In the genomic region with DNA sequence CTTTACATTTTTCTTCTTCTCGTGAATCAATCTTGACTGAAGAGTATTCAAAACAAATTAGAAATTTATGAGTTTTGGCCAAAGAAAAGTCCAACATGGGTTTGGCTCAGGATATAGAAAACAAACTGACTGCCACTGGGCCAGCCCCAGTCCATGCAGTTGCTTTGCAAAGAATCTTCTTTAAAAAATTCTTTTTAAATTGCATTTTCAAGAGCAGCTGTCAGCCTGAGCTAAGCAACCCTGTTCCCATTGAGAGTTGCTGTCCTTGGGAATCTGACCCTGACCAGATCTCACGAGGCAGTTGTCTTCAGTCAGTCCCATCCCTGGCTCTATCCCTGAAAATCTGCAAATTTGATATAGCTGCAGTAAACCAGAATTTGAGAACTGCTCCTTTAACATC, we compare ENCODE assay signal across 32 mouse cellular contexts. TPM values are rescaled to one million over a fixed set of nuclear protein-coding genes. Genes with fewer than 3 reads are reported as not detected.
DNase-seq lines count a peak whose midpoint lies in the region; ATAC-seq and TF ChIP-seq lines count a peak whose summit lies in the region.
"Had no signal": no experiment of that assay in that cellular context is flagged by ENCODE, and none has a peak within 500 bp of the region (broad histone marks: within the 10 kb centered on the region; RNA-seq: fewer than 3 reads in every experiment).

No protein-coding gene starts in this region.

- ATAC-seq in stomach, embryonic 15.5 days (ENCODE audit: insufficient read depth, low FRiP score, low read depth): peak; percentile 50; the same call in 1 of the 2 replicates
- no peak for ATAC-seq in forebrain, postnatal 0 days
- ATAC-seq: inflammation-experienced regulatory T-cells, adult 6 months; liver, embryonic 12.5 days; liver, postnatal 0 days had no signal

- no peaks in the 10 kb centered on the region for H3K27me3 ChIP-seq in stomach, embryonic 15.5 days (replicated peaks)
- no peaks in the 10 kb centered on the region for H3K27me3 ChIP-seq in forebrain, postnatal 0 days (ENCODE audit: insufficient read depth, low read length)
- H3K27me3 ChIP-seq: embryonic facial prominence, embryonic 15.5 days; forebrain, embryonic 12.5 days; hindbrain, embryonic 15.5 days; liver, embryonic 12.5 days; neural tube, embryonic 12.5 days had no signal

- H3K4me3 ChIP-seq in stomach, embryonic 15.5 days (replicated peaks): no peak overlapping the region
- no peak overlapping the region for H3K4me3 ChIP-seq in forebrain, postnatal 0 days (ENCODE audit: low read depth, low read length)
- H3K4me3 ChIP-seq: embryonic facial prominence, embryonic 10.5 days; embryonic facial prominence, embryonic 15.5 days; forebrain, embryonic 12.5 days; hindbrain, embryonic 10.5 days; hindbrain, embryonic 15.5 days; liver, embryonic 12.5 days; midbrain, embryonic 10.5 days; myocyte; neural tube, embryonic 12.5 days had no signal

- no peak overlapping the region for H3K27ac ChIP-seq in stomach, embryonic 15.5 days
- H3K27ac ChIP-seq in forebrain, postnatal 0 days (ENCODE audit: low read depth, low read length): no peak overlapping the region
- H3K27ac ChIP-seq: embryonic facial prominence, embryonic 10.5 days; embryonic facial prominence, embryonic 15.5 days; forebrain, embryonic 12.5 days; hindbrain, embryonic 10.5 days; hindbrain, embryonic 15.5 days; liver, embryonic 12.5 days; midbrain, embryonic 10.5 days; neural tube, embryonic 12.5 days had no signal

- peak; percentile 11 for DNase-seq in adrenal gland, adult 8-10 months
- no peak for DNase-seq in adrenal gland, postnatal 25 days
- DNase-seq in kidney, postnatal 14 days: peak; percentile 21
- no peak for DNase-seq in kidney, postnatal 25 days
- peak; percentile 16 for DNase-seq in ovary, adult 18-20 months (ENCODE audit: low spot score)
- DNase-seq in ovary, postnatal 14 days (ENCODE audit: low spot score): no peak
- no peak for DNase-seq in forebrain, postnatal 0 days
- DNase-seq: cerebellum, adult 8-10 months; cerebellum, postnatal 25 days; gastrocnemius, postnatal 10 days; heart, postnatal 14 days; layer of hippocampus, postnatal 36 days; left cerebral cortex, postnatal 4 days; liver, postnatal 0 days; lung, postnatal 10 days; thymus, adult 2 months; thymus, postnatal 4 days had no signal

- H3K4me1 ChIP-seq in stomach, embryonic 15.5 days: no peaks in the 10 kb centered on the region
- H3K4me1 ChIP-seq in forebrain, postnatal 0 days (ENCODE audit: insufficient read depth): no peaks in the 10 kb centered on the region
- H3K4me1 ChIP-seq: embryonic facial prominence, embryonic 10.5 days; embryonic facial prominence, embryonic 15.5 days; forebrain, embryonic 12.5 days; hindbrain, embryonic 10.5 days; hindbrain, embryonic 15.5 days; liver, embryonic 12.5 days; midbrain, embryonic 10.5 days; neural tube, embryonic 12.5 days had no signal

- no peaks in the 10 kb centered on the region for H3K9me3 ChIP-seq in stomach, embryonic 15.5 days
- H3K9me3 ChIP-seq in forebrain, postnatal 0 days (ENCODE audit: low read length): no peaks in the 10 kb centered on the region
- H3K9me3 ChIP-seq: embryonic facial prominence, embryonic 10.5 days; embryonic facial prominence, embryonic 15.5 days; forebrain, embryonic 12.5 days; hindbrain, embryonic 10.5 days; hindbrain, embryonic 15.5 days; liver, embryonic 12.5 days; midbrain, embryonic 10.5 days; neural tube, embryonic 12.5 days had no signal

- H3K4me2 ChIP-seq in stomach, embryonic 15.5 days: no peak overlapping the region
- H3K4me2 ChIP-seq in forebrain, postnatal 0 days (ENCODE audit: low read depth): no peak overlapping the region
- H3K4me2 ChIP-seq: embryonic facial prominence, embryonic 15.5 days; forebrain, embryonic 12.5 days; hindbrain, embryonic 15.5 days; liver, embryonic 12.5 days; neural tube, embryonic 12.5 days had no signal

- no peaks in the 10 kb centered on the region for H3K36me3 ChIP-seq in stomach, embryonic 15.5 days
- no peaks in the 10 kb centered on the region for H3K36me3 ChIP-seq in forebrain, postnatal 0 days (ENCODE audit: insufficient read depth)
- H3K36me3 ChIP-seq: embryonic facial prominence, embryonic 10.5 days; embryonic facial prominence, embryonic 15.5 days; forebrain, embryonic 12.5 days; hindbrain, embryonic 10.5 days; hindbrain, embryonic 15.5 days; liver, embryonic 12.5 days; midbrain, embryonic 10.5 days; neural tube, embryonic 12.5 days had no signal

- H3K9ac ChIP-seq in stomach, embryonic 15.5 days: no peak overlapping the region
- no peak overlapping the region for H3K9ac ChIP-seq in forebrain, postnatal 0 days
- H3K9ac ChIP-seq: embryonic facial prominence, embryonic 15.5 days; forebrain, embryonic 12.5 days; hindbrain, embryonic 15.5 days; liver, embryonic 12.5 days; liver, postnatal 0 days; neural tube, embryonic 12.5 days had no signal

- TF ChIP-seq CTCF in forebrain, postnatal 0 days (IDR thresholded peaks at IDR 0.05; ENCODE audit: low read depth): no peak

- 25% methylated on average over 2 of the region's 2 CpGs for WGBS in stomach, embryonic 15.5 days
- WGBS in forebrain, postnatal 0 days: 60% methylated on average over 2 of the region's 2 CpGs

RNA-seq across cellular contexts. Expression of a gene that starts 8.2 kb away (rescaled TPM):
- total RNA-seq in adrenal gland, adult 8-10 months (2022): 1 to 10 TPM in 1 of 4 experiments, under 1 TPM in 3; 0.43 to 1.6 (median 0.63) TPM
- total RNA-seq in adrenal gland, postnatal 25 days (2021): 0.38 and 0.39 TPM in 2 replicates
- 2.5 and 3.6 TPM in 2 replicates for polyA plus RNA-seq in stomach, embryonic 15.5 days (2015; fragmentation: Nextera tagmentation; extraction: Ambion mirVana)
- 0.46 TPM in 1 of 2 replicates, not detected in the other for total RNA-seq in forebrain, postnatal 0 days (2014; rRNA removed)
- polyA plus RNA-seq in forebrain, postnatal 0 days (2015; fragmentation: Nextera tagmentation; extraction: Ambion mirVana): 0.14 TPM in 1 of 2 replicates, not detected in the other
- total RNA-seq: gastrocnemius, postnatal 10 days; megakaryocyte progenitor cell, adult 5-6 weeks; MEL; midbrain, postnatal 0 days had no signal
- polyA plus RNA-seq: embryonic facial prominence, embryonic 10.5 days; hindbrain, embryonic 15.5 days; inflammation-experienced regulatory T-cells, adult 6 months; kidney, embryonic 14.5 days; liver, embryonic 12.5 days; myocyte; neural tube, embryonic 12.5 days had no signal

RNA-seq across cellular contexts. Expression of a gene that starts 31.2 kb away (rescaled TPM):
- total RNA-seq in adrenal gland, adult 8-10 months (2022): 100 to 1,000 TPM; 191 to 267 (median 232) TPM
- total RNA-seq in adrenal gland, postnatal 25 days (2021): 264 and 301 TPM in 2 replicates
- 126 and 137 TPM in 2 replicates for polyA plus RNA-seq in stomach, embryonic 15.5 days (2015; fragmentation: Nextera tagmentation; extraction: Ambion mirVana)
- 57.5 and 64.2 TPM in 2 replicates for total RNA-seq in forebrain, postnatal 0 days (2014; rRNA removed)
- polyA plus RNA-seq in forebrain, postnatal 0 days (2015; fragmentation: Nextera tagmentation; extraction: Ambion mirVana): 110 and 114 TPM in 2 replicates

Comparison
In these comparisons a context has a peak if more than half of its experiments do, and no peak if none do; other contexts are left out.
1. DNase-seq: peak in adrenal gland, adult 8-10 months (single experiment), kidney, postnatal 14 days (single experiment) and ovary, adult 18-20 months (single experiment); none in adrenal gland, postnatal 25 days (single experiment), kidney, postnatal 25 days (0 of 2), ovary, postnatal 14 days (single experiment) and forebrain, postnatal 0 days (single experiment).